Mouse (Mus musculus) gastrocnemius, adult 18-20 months (tissue): ENCODE measurements around the gene Psme2. TPM values are rescaled to one million over a fixed set of nuclear protein-coding genes. Genes with fewer than 3 reads are reported as not detected.

Experiments used
- DNase-seq: peaks from one replicate; pipeline ENCODE4 v3.0.0; 2021; ENCODE audit warnings: low spot score
- total RNA-seq, 2 experiments: library from RNA; stranded (reverse); gene quantifications; 2 replicates each; pipeline ENCODE4 v1.2.3; 2021

Psme2 gene
- total RNA-seq, 2 experiments from 2014 or later = 50.1 to 56.1 TPM

GRCm38 (mm10) chr14:55570588-55570987, 20.3 kb downstream of the Psme2 start:
- DNase-seq = no peak

GRCm38 (mm10) chr14:55567496-55567895, 23.4 kb downstream of the Psme2 start:
- no peak for DNase-seq

GRCm38 (mm10) chr14:55565748-55566147, 25.2 kb downstream of the Psme2 start:
- DNase-seq = no peak

GRCm38 (mm10) chr14:55563249-55563648, 27.7 kb downstream of the Psme2 start:
- no peak for DNase-seq

GRCm38 (mm10) chr14:55561860-55562259, 29.1 kb downstream of the Psme2 start:
- no peak for DNase-seq

- DNase-seq = peak; percentile 98
Observed at GRCm38 (mm10) chr14:55560202-55561073, 30.5 kb downstream of the Psme2 start, which contains the start of gene A730061H03Rik. Gene A730061H03Rik, minus strand, starts transcription at chr14:55560406.

GRCm38 (mm10) chr14:55559799-55560201, 31.1 kb downstream of the Psme2 start, which contains the start of gene Dcaf11:
Gene Dcaf11, plus strand, starts transcription at chr14:55560006.
- peak; percentile 92 for DNase-seq

- DNase-seq = no peak
Observed at GRCm38 (mm10) chr14:55558740-55559448, 32.0 kb downstream of the Psme2 start.

GRCm38 (mm10) chr14:55557587-55557986, 33.3 kb downstream of the Psme2 start:
- DNase-seq = no peak

GRCm38 (mm10) chr14:55557003-55557402, 33.9 kb downstream of the Psme2 start:
- DNase-seq = peak; percentile 86

- DNase-seq = no peak
Observed at GRCm38 (mm10) chr14:55555788-55556187, 35.1 kb downstream of the Psme2 start.

GRCm38 (mm10) chr14:55554635-55555034, 36.3 kb downstream of the Psme2 start:
- no peak for DNase-seq

GRCm38 (mm10) chr14:55551794-55552193, 39.1 kb downstream of the Psme2 start:
- DNase-seq = no peak

- no peak for DNase-seq
Observed at GRCm38 (mm10) chr14:55551347-55551746, 39.6 kb downstream of the Psme2 start.

GRCm38 (mm10) chr14:55550191-55550590, 40.7 kb downstream of the Psme2 start:
- no peak for DNase-seq

GRCm38 (mm10) chr14:55544334-55544733, 46.6 kb downstream of the Psme2 start:
- DNase-seq = no peak

- no peak for DNase-seq
Observed at GRCm38 (mm10) chr14:55542268-55542667, 48.6 kb downstream of the Psme2 start.

- peak; percentile 78 for DNase-seq
Observed at GRCm38 (mm10) chr14:55540787-55541321, 50.1 kb downstream of the Psme2 start.

GRCm38 (mm10) chr14:55540067-55540786, 50.7 kb downstream of the Psme2 start, which contains the start of gene Pck2:
Gene Pck2, plus strand, starts transcription at chr14:55540266.
- peak; percentile 86 for DNase-seq
